Mouse (Mus musculus) thymus, adult 2 months (tissue): ENCODE results near the gene Abhd17c. TPM values are rescaled to one million over a fixed set of nuclear protein-coding genes. Genes with fewer than 3 reads are reported as not detected.

Source experiments
- DNase-seq: peaks from one replicate; pipeline ENCODE4 v3.0.0; 2021
- H3K27ac ChIP-seq: fragments of 200-500 bp; 2 replicates; pipeline ENCODE4 v1.5.1; 2012; ENCODE audit warnings: low read length, control low read depth; ENCODE audit not compliant: control insufficient read depth, insufficient read depth
- H3K27me3 ChIP-seq: fragments of 200-500 bp; 2 replicates; pipeline ENCODE4 v1.6.1; 2012; ENCODE audit warnings: mild to moderate bottlenecking, low read length, moderate library complexity, mixed read lengths; ENCODE audit not compliant: control insufficient read depth, insufficient read depth
- H3K36me3 ChIP-seq: fragments of 200-500 bp; 2 replicates; pipeline ENCODE4 v1.6.1; 2012; ENCODE audit warnings: mild to moderate bottlenecking, low read length, moderate library complexity; ENCODE audit not compliant: control insufficient read depth, insufficient read depth
- H3K4me1 ChIP-seq: fragments of 200-500 bp; replicated peaks from 2 replicates; pipeline ENCODE4 v1.6.1; 2012; ENCODE audit warnings: low read length; ENCODE audit not compliant: control insufficient read depth, insufficient read depth
- H3K4me3 ChIP-seq: fragments of 200-500 bp; 2 replicates; pipeline ENCODE4 v1.5.1; 2012; ENCODE audit warnings: mild to moderate bottlenecking, low read length, control low read depth, moderate library complexity; ENCODE audit not compliant: control insufficient read depth, insufficient read depth
- CTCF ChIP-seq: fragments of 200-500 bp; IDR thresholded peaks from 2 replicates; pipeline ENCODE4 v1.5.1; 2012; ENCODE audit warnings: mild to moderate bottlenecking, control low read depth, low read length, moderate library complexity, borderline replicate concordance; ENCODE audit not compliant: control insufficient read depth, poor library complexity, insufficient read depth; ENCODE audit errors: extremely low read depth
- POLR2A ChIP-seq: fragments of 200-500 bp; IDR thresholded peaks from 2 replicates; pipeline ENCODE4 v1.6.1; 2012; ENCODE audit warnings: mild to moderate bottlenecking, low read length, control low read depth, moderate library complexity; ENCODE audit not compliant: control insufficient read depth, poor library complexity, insufficient read depth; ENCODE audit errors: extremely low read depth
- WGBS: fragments of 180-500 bp; shearing (Covaris S2); methylation state at CpG from one replicate; pipeline ENCODE4 v1.1.7; 2018; 5-methylcytosine and 5-hydroxymethylcytosine counted together
- polyA plus RNA-seq: library from polyadenylated mRNA; depleted of rRNA; stranded (reverse); fragments of >200 nt; gene quantifications from 2 replicates; pipeline ENCODE4 v1.2.3, GENCODE M21; 2012

Gene Abhd17c
- polyA plus RNA-seq, 1 experiment: 78.7 TPM

DNA sequence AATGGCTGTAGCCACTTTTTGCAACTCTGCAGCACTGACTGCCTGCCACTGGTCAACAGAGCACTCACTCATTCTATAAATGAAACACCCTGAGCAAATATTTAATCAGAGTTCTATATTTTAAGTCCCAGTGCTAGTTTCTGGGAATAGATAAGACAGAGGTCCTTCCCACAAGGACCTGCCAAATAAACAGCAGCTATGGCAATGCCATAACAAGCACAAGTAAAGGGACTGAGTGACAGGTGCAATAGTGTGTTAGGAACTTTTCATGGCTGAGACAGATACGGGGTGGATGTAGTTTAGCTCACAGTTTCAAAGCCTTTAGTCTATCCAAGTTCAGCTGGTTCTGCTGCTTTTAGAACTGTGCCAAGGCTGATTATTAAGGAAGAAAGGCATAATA lies 3.9 kb downstream of the Abhd17c start:
- Histone ChIP-seq H3K36me3 (no peaks in the 10 kb centered on the region), H3K4me1 (peaks cover 28% of the 10 kb centered on the region), H3K27ac (no peak overlapping the region), H3K27me3 (no peaks in the 10 kb centered on the region), H3K4me3 (no peak overlapping the region)
- DNase-seq: no peak
- 97% methylated on average over 1 of the region's 1 CpGs for WGBS
- no peak for TF ChIP-seq POLR2A
- TF ChIP-seq CTCF: no peak

GRCm38 (mm10) chr7:84145633-84146032 lies 6.1 kb downstream of the Abhd17c start:
- H3K27me3 ChIP-seq: no peaks in the 10 kb centered on the region
- DNase-seq: no peak
- TF ChIP-seq CTCF (no peak), POLR2A (no peak)
- no peaks in the 10 kb centered on the region for H3K36me3 ChIP-seq
- 91% methylated on average over 2 of the region's 2 CpGs for WGBS
- no peak overlapping the region for H3K4me3 ChIP-seq
- peaks cover 27% of the 10 kb centered on the region for H3K4me1 ChIP-seq
- no peak overlapping the region for H3K27ac ChIP-seq

GRCm38 (mm10) chr7:84142736-84143473 lies 8.8 kb downstream of the Abhd17c start:
- Histone ChIP-seq H3K4me1 (peaks cover 15% of the 10 kb centered on the region), H3K27me3 (no peaks in the 10 kb centered on the region), H3K27ac (peak overlapping the region; percentile 41), H3K36me3 (no peaks in the 10 kb centered on the region), H3K4me3 (no peak overlapping the region)
- no peak for TF ChIP-seq CTCF
- TF ChIP-seq POLR2A: no peak
- DNase-seq: peak; percentile 46
- whole genome bisulfite sequencing: 26% methylated on average over 7 of the region's 7 CpGs

- H3K4me3 ChIP-seq: no peak overlapping the region
- WGBS: 94% methylated on average over 4 of the region's 4 CpGs
- peaks cover 15% of the 10 kb centered on the region for H3K4me1 ChIP-seq
- DNase-seq: no peak
- H3K27ac ChIP-seq: no peak overlapping the region
- no peaks in the 10 kb centered on the region for H3K27me3 ChIP-seq
- no peaks in the 10 kb centered on the region for H3K36me3 ChIP-seq
- no peak for TF ChIP-seq POLR2A
- TF ChIP-seq CTCF: no peak
Measured at GRCm38 (mm10) chr7:84142196-84142595, 9.5 kb downstream of the Abhd17c start.

- WGBS: 91% methylated on average over 4 of the region's 4 CpGs
- TF ChIP-seq CTCF (no peak), POLR2A (no peak)
- H3K4me1 ChIP-seq: peaks cover 9% of the 10 kb centered on the region
- H3K27ac ChIP-seq: no peak overlapping the region
- no peaks in the 10 kb centered on the region for H3K27me3 ChIP-seq
- no peaks in the 10 kb centered on the region for H3K36me3 ChIP-seq
- no peak for DNase-seq
- no peak overlapping the region for H3K4me3 ChIP-seq
Measured at GRCm38 (mm10) chr7:84139566-84139965, 12.1 kb downstream of the Abhd17c start.

GRCm38 (mm10) chr7:84138731-84139130 lies 13.0 kb downstream of the Abhd17c start:
- Histone ChIP-seq H3K27ac (no peak overlapping the region), H3K36me3 (no peaks in the 10 kb centered on the region), H3K4me3 (no peak overlapping the region), H3K4me1 (peaks cover 9% of the 10 kb centered on the region), H3K27me3 (no peaks in the 10 kb centered on the region)
- 97% methylated on average over 4 of the region's 4 CpGs for WGBS
- DNase-seq: no peak
- TF ChIP-seq CTCF (no peak), POLR2A (no peak)
